Mouse (Mus musculus): Measurements from ENCODE around the gene Pnkp. TPM values are rescaled to one million over a fixed set of nuclear protein-coding genes. Genes with fewer than 3 reads are reported as not detected.
"Not testable (repeated sequence)": the region's sequence is repeated elsewhere in the genome, so short reads cannot be mapped to it uniquely, and the experiment has no call there.

The Pnkp gene
- polyA plus RNA-seq, 2 experiments, result 14.3 to 15.6 TPM

- WGBS (ENCODE audit: insufficient replicate concordance), result 9% methylated on average over 29 of the region's 29 CpGs
- no peaks in the 10 kb centered on the region; the same call in 1 of the 2 replicates for H3K36me3 ChIP-seq (replicated peaks; ENCODE audit: control insufficient read depth, insufficient read depth, low read depth)
- peak within 1 kb of the TSS; percentile 74 for H3K9ac ChIP-seq (replicated peaks)
- peak within 1 kb of the TSS; percentile 52 to 69 for H3K4me3 ChIP-seq (ENCODE audit: insufficient read depth in 1 of 2, low read depth in 2 of 2, low read length in 2 of 2)
- peak within 1 kb of the TSS; percentile 75 for H3K27ac ChIP-seq
- peaks cover 6 to 20% of the 10 kb centered on the region in 2 experiments for H3K4me1 ChIP-seq (replicated peaks; ENCODE audit: control insufficient read depth in 2 of 2, insufficient read depth in 2 of 2, low read length in 1 of 2)
- H3K4me2 ChIP-seq (ENCODE audit: low read depth), result peak within 1 kb of the TSS; percentile 86
- ATAC-seq (ENCODE audit: insufficient read depth) (peak; percentile 86), DNase-seq (ENCODE audit: low read depth in 3 of 3, low spot score in 3 of 3) (peak; percentile 77 to 83 (median 78))
- no peaks in the 10 kb centered on the region for H3K9me3 ChIP-seq (ENCODE audit: control insufficient read depth, low read length)
- peak; percentile 42 for TF ChIP-seq EP300 (IDR thresholded peaks at IDR 0.05; ENCODE audit: low read depth)
- TF ChIP-seq CTCF (IDR thresholded peaks at IDR 0.05; ENCODE audit: low read depth), result no peak
- no peaks in the 10 kb centered on the region for H3K27me3 ChIP-seq (ENCODE audit: control insufficient read depth, insufficient read depth, low read length)
Measured at GRCm38 (mm10) chr7:44869697-44870528, 13.0 kb downstream of the Pnkp start, which contains the start of gene Ptov1. Ptov1 (minus strand) TSS chr7:44869788.

- WGBS (ENCODE audit: insufficient replicate concordance), result 75% methylated on average over 6 of the region's 6 CpGs
- no peaks in the 10 kb centered on the region for H3K36me3 ChIP-seq (replicated peaks; ENCODE audit: control insufficient read depth, insufficient read depth, low read depth)
- peaks cover 6 to 21% of the 10 kb centered on the region in 2 experiments for H3K4me1 ChIP-seq (replicated peaks; ENCODE audit: control insufficient read depth in 2 of 2, insufficient read depth in 2 of 2, low read length in 1 of 2)
- TF ChIP-seq EP300 (IDR thresholded peaks at IDR 0.05; ENCODE audit: low read depth) (no peak), CTCF (IDR thresholded peaks at IDR 0.05; ENCODE audit: low read depth) (no peak)
- H3K9ac ChIP-seq (replicated peaks), result no peak overlapping the region
- H3K9me3 ChIP-seq (ENCODE audit: control insufficient read depth, low read length), result no peaks in the 10 kb centered on the region
- H3K4me2 ChIP-seq (ENCODE audit: low read depth), result peak overlapping the region; percentile 86
- no peak overlapping the region for H3K27ac ChIP-seq
- DNase-seq (ENCODE audit: low read depth in 3 of 3, low spot score in 3 of 3) (no peak), ATAC-seq (ENCODE audit: insufficient read depth) (no peak)
- no peak overlapping the region for H3K4me3 ChIP-seq (ENCODE audit: insufficient read depth in 1 of 2, low read depth in 2 of 2, low read length in 2 of 2)
- no peaks in the 10 kb centered on the region for H3K27me3 ChIP-seq (ENCODE audit: control insufficient read depth, insufficient read depth, low read length)
Measured at GRCm38 (mm10) chr7:44870614-44871013, 13.7 kb downstream of the Pnkp start.

GRCm38 (mm10) chr7:44871181-44871580 is 14.2 kb downstream of the Pnkp start:
- H3K27ac ChIP-seq, result no peak overlapping the region
- H3K9me3 ChIP-seq (ENCODE audit: control insufficient read depth, low read length), result no peaks in the 10 kb centered on the region
- no peaks in the 10 kb centered on the region for H3K36me3 ChIP-seq (replicated peaks; ENCODE audit: control insufficient read depth, insufficient read depth, low read depth)
- H3K4me3 ChIP-seq (ENCODE audit: insufficient read depth in 1 of 2, low read depth in 2 of 2, low read length in 2 of 2), result no peak overlapping the region
- no peak overlapping the region for H3K9ac ChIP-seq (replicated peaks)
- no peak for DNase-seq (ENCODE audit: low read depth in 3 of 3, low spot score in 3 of 3)
- no peaks in the 10 kb centered on the region for H3K27me3 ChIP-seq (ENCODE audit: control insufficient read depth, insufficient read depth, low read length)
- ATAC-seq (ENCODE audit: insufficient read depth), result no peak
- WGBS (ENCODE audit: insufficient replicate concordance), result 63% methylated on average over 1 of the region's 1 CpGs
- no peak overlapping the region for H3K4me2 ChIP-seq (ENCODE audit: low read depth)
- peaks cover 6 to 18% of the 10 kb centered on the region in 2 experiments for H3K4me1 ChIP-seq (replicated peaks; ENCODE audit: control insufficient read depth in 2 of 2, insufficient read depth in 2 of 2, low read length in 1 of 2)
- no peak for TF ChIP-seq EP300 (IDR thresholded peaks at IDR 0.05; ENCODE audit: low read depth)
- no peak for TF ChIP-seq CTCF (IDR thresholded peaks at IDR 0.05; ENCODE audit: low read depth)

GRCm38 (mm10) chr7:44871774-44872173 is 14.8 kb downstream of the Pnkp start:
- DNase-seq (ENCODE audit: low read depth in 3 of 3, low spot score in 3 of 3); H3K9me3 ChIP-seq (ENCODE audit: control insufficient read depth, low read length); H3K9ac ChIP-seq (replicated peaks); H3K27ac ChIP-seq; ATAC-seq (ENCODE audit: insufficient read depth); H3K27me3 ChIP-seq (ENCODE audit: control insufficient read depth, insufficient read depth, low read length); H3K36me3 ChIP-seq (replicated peaks; ENCODE audit: control insufficient read depth, insufficient read depth, low read depth); H3K4me2 ChIP-seq (ENCODE audit: low read depth); H3K4me3 ChIP-seq (ENCODE audit: insufficient read depth in 1 of 2, low read depth in 2 of 2, low read length in 2 of 2): not testable (repeated sequence)
- WGBS (ENCODE audit: insufficient replicate concordance), result 82% methylated on average over 2 of the region's 2 CpGs
- H3K4me1 ChIP-seq (replicated peaks; ENCODE audit: control insufficient read depth in 2 of 2, insufficient read depth in 2 of 2, low read length in 1 of 2), result peaks cover 4 to 12% of the 10 kb centered on the region in 2 experiments

GRCm38 (mm10) chr7:44877833-44878232 is 20.9 kb downstream of the Pnkp start:
- Histone ChIP-seq H3K36me3 (replicated peaks; ENCODE audit: control insufficient read depth, insufficient read depth, low read depth) (peaks cover 5% of the 10 kb centered on the region), H3K4me1 (replicated peaks; ENCODE audit: control insufficient read depth in 2 of 2, insufficient read depth in 2 of 2, low read length in 1 of 2) (0 out of 4 replicates have a peak, but pooled peaks cover 0 to 2% of the 10 kb centered on the region in 2 experiments), H3K4me2 (ENCODE audit: low read depth) (no peak overlapping the region), H3K4me3 (ENCODE audit: insufficient read depth in 1 of 2, low read depth in 2 of 2, low read length in 2 of 2) (no peak overlapping the region), H3K27ac (no peak overlapping the region), H3K27me3 (ENCODE audit: control insufficient read depth, insufficient read depth, low read length) (no peaks in the 10 kb centered on the region), H3K9ac (replicated peaks) (no peak overlapping the region), H3K9me3 (ENCODE audit: control insufficient read depth, low read length) (no peaks in the 10 kb centered on the region)
- TF ChIP-seq EP300 (IDR thresholded peaks at IDR 0.05; ENCODE audit: low read depth), result no peak
- no peak for TF ChIP-seq CTCF (IDR thresholded peaks at IDR 0.05; ENCODE audit: low read depth)
- WGBS (ENCODE audit: insufficient replicate concordance), result 82% methylated on average over 14 of the region's 14 CpGs
- no peak for ATAC-seq (ENCODE audit: insufficient read depth)
- no peak for DNase-seq (ENCODE audit: low read depth in 3 of 3, low spot score in 3 of 3)

Measured in liver, embryonic 14.5 days (tissue).